Mouse (Mus musculus) stomach, postnatal 0 days (tissue): ENCODE data around the gene Arhgap29. TPM values are rescaled to one million over a fixed set of nuclear protein-coding genes. Genes with fewer than 3 reads are reported as not detected.

Experiments
- ATAC-seq: fragments of 200-750 bp; cut with Nextera tagmentation; 2 replicates; pipeline ENCODE4 v1.8.0; 2017; ENCODE audit not compliant: low FRiP score, low TSS enrichment
- DNase-seq: peaks from one replicate; pipeline ENCODE4 v3.0.0-alpha.2; 2016; ENCODE audit warnings: low spot score
- H3K27ac ChIP-seq: fragments of 300-500 bp; sonication (generic); replicated peaks from 2 replicates; pipeline ENCODE4 v1.5.1; 2014; ENCODE audit warnings: mild to moderate bottlenecking, control low read depth
- H3K27me3 ChIP-seq: fragments of 300-500 bp; sonication (generic); 2 replicates; pipeline ENCODE4 v1.6.1; 2014; ENCODE audit warnings: low read length; ENCODE audit not compliant: control insufficient read depth, insufficient read depth
- H3K36me3 ChIP-seq: fragments of 300-500 bp; sonication (generic); 2 replicates; pipeline ENCODE4 v1.6.1; 2014; ENCODE audit warnings: low read length, mixed read lengths; ENCODE audit not compliant: control insufficient read depth, insufficient read depth
- H3K4me1 ChIP-seq: fragments of 300-500 bp; sonication (generic); replicated peaks from 2 replicates; pipeline ENCODE4 v1.6.1; 2014; ENCODE audit warnings: antibody characterized with exemption; ENCODE audit not compliant: control insufficient read depth, insufficient read depth
- H3K4me2 ChIP-seq: fragments of 300-500 bp; sonication (generic); replicated peaks from 2 replicates; pipeline ENCODE4 v1.6.1; 2014; ENCODE audit warnings: low read depth, mild to moderate bottlenecking, control low read depth, moderate library complexity
- H3K4me3 ChIP-seq: fragments of 300-500 bp; sonication (generic); 2 replicates; pipeline ENCODE4 v1.5.1; 2014; ENCODE audit warnings: low read depth, low read length, control low read depth
- H3K9ac ChIP-seq: fragments of 300-500 bp; sonication (generic); 2 replicates; pipeline ENCODE4 v1.6.1; 2014; ENCODE audit warnings: mild to moderate bottlenecking, low read length, control low read depth, mixed read lengths
- H3K9me3 ChIP-seq: fragments of 300-500 bp; sonication (generic); 2 replicates; pipeline ENCODE4 v1.6.1; 2016; ENCODE audit warnings: low read length; ENCODE audit not compliant: control insufficient read depth
- CTCF ChIP-seq: IDR thresholded peaks from 2 replicates; pipeline ENCODE4 v1.5.1; 2016; ENCODE audit warnings: antibody characterized with exemption, low read depth, mild to moderate bottlenecking, moderate library complexity
- EP300 ChIP-seq: optimal IDR thresholded peaks from 2 replicates; pipeline ENCODE3; 2016; ENCODE audit warnings: antibody characterized with exemption
- WGBS: fragments of 180-500 bp; shearing (Covaris S2); extraction: QIAGEN DNeasy Blood & Tissue Kit; methylation state at CpG from one replicate; pipeline ENCODE4 v1.1.7; 2014; 5-methylcytosine and 5-hydroxymethylcytosine counted together
- polyA plus RNA-seq: library from polyadenylated mRNA; unstranded; fragments of >200 nt; fragmentation: Nextera tagmentation; extraction: Ambion mirVana; gene quantifications from 2 replicates; pipeline ENCODE4 v1.2.1, GENCODE M21; 2015

Arhgap29 gene
- polyA plus RNA-seq, 1 experiment from 2014 or later = 16.6 TPM

GRCm38 (mm10) chr3:122035092-122035491 lies 82.8 kb downstream of the Arhgap29 start:
- no peak overlapping the region for H3K9ac ChIP-seq
- ATAC-seq (no peak), DNase-seq (no peak)
- 48% methylated on average over 3 of the region's 3 CpGs for WGBS
- no peaks in the 10 kb centered on the region for H3K36me3 ChIP-seq
- no peaks in the 10 kb centered on the region for H3K27me3 ChIP-seq
- H3K9me3 ChIP-seq = no peaks in the 10 kb centered on the region
- TF ChIP-seq EP300 (no peak), CTCF (no peak)
- H3K4me2 ChIP-seq = no peak overlapping the region
- H3K4me3 ChIP-seq = no peak overlapping the region
- no peak overlapping the region for H3K27ac ChIP-seq
- H3K4me1 ChIP-seq = peaks cover 8% of the 10 kb centered on the region

GRCm38 (mm10) chr3:122040522-122040921 lies 88.2 kb downstream of the Arhgap29 start:
- Histone ChIP-seq H3K4me1 (0 out of 2 replicates have a peak, but pooled peaks cover 2% of the 10 kb centered on the region), H3K4me2 (no peak overlapping the region), H3K9ac (no peak overlapping the region), H3K27me3 (no peaks in the 10 kb centered on the region), H3K36me3 (no peaks in the 10 kb centered on the region), H3K27ac (no peak overlapping the region), H3K9me3 (no peaks in the 10 kb centered on the region), H3K4me3 (no peak overlapping the region)
- DNase-seq (no peak), ATAC-seq (no peak)
- no peak for TF ChIP-seq EP300
- 88% methylated on average over 6 of the region's 6 CpGs for WGBS

GRCm38 (mm10) chr3:122043102-122043501 lies 90.8 kb downstream of the Arhgap29 start:
- ATAC-seq (no peak), DNase-seq (no peak)
- H3K4me1 ChIP-seq = peaks cover 5% of the 10 kb centered on the region
- H3K36me3 ChIP-seq = no peaks in the 10 kb centered on the region
- TF ChIP-seq CTCF = no peak
- TF ChIP-seq EP300 = no peak
- H3K4me3 ChIP-seq = no peak overlapping the region
- 31% methylated on average over 8 of the region's 8 CpGs for WGBS
- H3K9me3 ChIP-seq = no peaks in the 10 kb centered on the region
- H3K27ac ChIP-seq = no peak overlapping the region
- H3K9ac ChIP-seq = no peak overlapping the region
- no peak overlapping the region for H3K4me2 ChIP-seq
- no peaks in the 10 kb centered on the region for H3K27me3 ChIP-seq

- H3K9me3 ChIP-seq = no peaks in the 10 kb centered on the region
- no peak within 1 kb of the TSS for H3K4me2 ChIP-seq
- no peak within 1 kb of the TSS for H3K4me3 ChIP-seq
- no peak within 1 kb of the TSS for H3K27ac ChIP-seq
- H3K27me3 ChIP-seq = no peaks in the 10 kb centered on the region
- WGBS = 36% methylated on average over 26 of the region's 26 CpGs
- DNase-seq = no peak
- TF ChIP-seq EP300 = no peak
- no peak for TF ChIP-seq CTCF
- peaks cover 9% of the 10 kb centered on the region for H3K4me1 ChIP-seq
- no peak within 1 kb of the TSS for H3K9ac ChIP-seq
- ATAC-seq = no peak
- H3K36me3 ChIP-seq = no peaks in the 10 kb centered on the region
Observed at GRCm38 (mm10) chr3:122043799-122044547, 91.6 kb downstream of the Arhgap29 start, which contains the start of gene Abca4. Gene Abca4 (plus strand): TSS chr3:122044443.

- ATAC-seq (no peak), DNase-seq (no peak)
- Histone ChIP-seq H3K9me3 (no peaks in the 10 kb centered on the region), H3K4me1 (peaks cover 9% of the 10 kb centered on the region), H3K4me2 (no peak overlapping the region), H3K27ac (no peak overlapping the region), H3K36me3 (no peaks in the 10 kb centered on the region), H3K9ac (no peak overlapping the region), H3K27me3 (no peaks in the 10 kb centered on the region), H3K4me3 (no peak overlapping the region)
- no peak for TF ChIP-seq EP300
- TF ChIP-seq CTCF = no peak
- 36% methylated on average over 10 of the region's 10 CpGs for WGBS
Observed at GRCm38 (mm10) chr3:122046187-122046620, 93.9 kb downstream of the Arhgap29 start.

GRCm38 (mm10) chr3:122047402-122047801 lies 95.1 kb downstream of the Arhgap29 start:
- no peak overlapping the region for H3K27ac ChIP-seq
- DNase-seq = no peak
- H3K27me3 ChIP-seq = no peaks in the 10 kb centered on the region
- H3K36me3 ChIP-seq = no peaks in the 10 kb centered on the region
- WGBS = 35% methylated on average over 7 of the region's 7 CpGs
- no peak overlapping the region for H3K9ac ChIP-seq
- H3K4me1 ChIP-seq = peaks cover 9% of the 10 kb centered on the region
- H3K9me3 ChIP-seq = no peaks in the 10 kb centered on the region
- no peak overlapping the region for H3K4me2 ChIP-seq
- TF ChIP-seq EP300 (no peak), CTCF (peak; percentile 15; the same call in 1 of the 2 replicates)
- H3K4me3 ChIP-seq = no peak overlapping the region
- ATAC-seq = peak; percentile 59
